ENCODE assay signal across 13 mouse cellular contexts in the genomic region with DNA sequence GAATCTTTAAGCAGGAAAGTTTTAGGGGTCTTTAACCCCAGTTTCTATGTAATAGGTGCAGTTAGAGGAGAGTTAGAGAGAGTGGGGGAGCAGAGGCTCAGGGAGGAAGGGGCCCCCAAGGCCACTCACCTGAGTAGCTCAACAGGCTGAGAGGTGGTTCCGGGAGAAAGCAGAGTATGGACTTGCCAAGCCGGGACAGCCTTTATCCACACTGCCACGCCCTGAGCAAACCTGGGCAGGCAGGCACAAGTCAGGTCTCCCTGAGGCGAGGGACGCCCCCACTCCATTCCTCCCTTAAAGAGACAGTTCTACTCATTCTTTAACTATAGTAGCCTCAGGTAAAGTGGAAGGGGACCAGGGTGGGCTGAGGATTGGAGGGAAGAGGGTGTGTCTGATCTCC. TPM values are rescaled to one million over a fixed set of nuclear protein-coding genes. Genes with fewer than 3 reads are reported as not detected.
DNase-seq lines count a peak whose midpoint lies in the region; ATAC-seq and TF ChIP-seq lines count a peak whose summit lies in the region.
"Had no signal": no experiment of that assay in that cellular context is flagged by ENCODE, and none has a peak within 500 bp of the region (broad histone marks: within the 10 kb centered on the region; RNA-seq: fewer than 3 reads in every experiment).

A gene (minus strand): TSS at position 213 of the 400 bp plus-strand sequence.

- 0 out of 2 replicates have a peak within 1 kb of the TSS, but pooled peaks have one; percentile 8 for H3K9ac ChIP-seq in embryonic facial prominence, embryonic 13.5 days
- no peak within 1 kb of the TSS for H3K9ac ChIP-seq in intestine, postnatal 0 days (ENCODE audit: low read depth, low read length)
- H3K9ac ChIP-seq in stomach, embryonic 15.5 days = no peak within 1 kb of the TSS; the same call in 1 of the 2 replicates
- H3K9ac ChIP-seq: hindbrain, embryonic 15.5 days; liver, embryonic 15.5 days; midbrain, embryonic 15.5 days had no signal

- peaks cover 24% of the 10 kb centered on the region for H3K4me1 ChIP-seq in embryonic facial prominence, embryonic 13.5 days
- H3K4me1 ChIP-seq in intestine, postnatal 0 days (replicated peaks; ENCODE audit: control insufficient read depth, insufficient read depth, low read length) = no peaks in the 10 kb centered on the region; the same call in 1 of the 2 replicates
- H3K4me1 ChIP-seq in stomach, embryonic 15.5 days = peaks cover 16% of the 10 kb centered on the region
- H3K4me1 ChIP-seq: hindbrain, embryonic 15.5 days; liver, embryonic 15.5 days; midbrain, embryonic 15.5 days had no signal

- no peak for DNase-seq in layer of hippocampus, adult 2 months (ENCODE audit: low spot score in 2 of 2)
- DNase-seq in layer of hippocampus, adult 18-20 months (ENCODE audit: low spot score in 2 of 2) = no peak
- no peak for DNase-seq in right cerebral cortex, postnatal 14 days
- DNase-seq in yolk sac, embryonic 10.5 days (ENCODE audit: low spot score) = no peak
- DNase-seq: cerebellum, postnatal 36 days; heart, adult 18-20 months; spleen, adult 18-20 months had no signal

- H3K4me3 ChIP-seq in layer of hippocampus, adult 2 months = no peak within 1 kb of the TSS
- H3K4me3 ChIP-seq in embryonic facial prominence, embryonic 13.5 days = peak within 1 kb of the TSS; percentile 19
- no peak within 1 kb of the TSS for H3K4me3 ChIP-seq in intestine, postnatal 0 days (ENCODE audit: low read depth, low read length)
- H3K4me3 ChIP-seq in stomach, embryonic 15.5 days (replicated peaks) = peak within 1 kb of the TSS; percentile 35
- H3K4me3 ChIP-seq: hindbrain, embryonic 15.5 days; liver, embryonic 15.5 days; midbrain, embryonic 15.5 days had no signal

- no peaks in the 10 kb centered on the region for H3K27me3 ChIP-seq in embryonic facial prominence, embryonic 13.5 days
- no peaks in the 10 kb centered on the region for H3K27me3 ChIP-seq in intestine, postnatal 0 days (replicated peaks; ENCODE audit: control insufficient read depth, insufficient read depth, low read length)
- H3K27me3 ChIP-seq in stomach, embryonic 15.5 days (replicated peaks) = no peaks in the 10 kb centered on the region
- H3K27me3 ChIP-seq: hindbrain, embryonic 15.5 days; liver, embryonic 15.5 days; midbrain, embryonic 15.5 days had no signal

- H3K9me3 ChIP-seq in embryonic facial prominence, embryonic 13.5 days = no peaks in the 10 kb centered on the region
- no peaks in the 10 kb centered on the region for H3K9me3 ChIP-seq in intestine, postnatal 0 days (ENCODE audit: control insufficient read depth)
- no peaks in the 10 kb centered on the region for H3K9me3 ChIP-seq in stomach, embryonic 15.5 days
- H3K9me3 ChIP-seq: hindbrain, embryonic 15.5 days; liver, embryonic 15.5 days; midbrain, embryonic 15.5 days had no signal

- TF ChIP-seq CTCF in layer of hippocampus, adult 2 months (conservative IDR thresholded peaks at IDR 0.05) = no peak
- no peak for TF ChIP-seq CTCF in intestine, postnatal 0 days (IDR thresholded peaks at IDR 0.05; ENCODE audit: low read depth)

- no peaks in the 10 kb centered on the region for H3K36me3 ChIP-seq in embryonic facial prominence, embryonic 13.5 days
- no peaks in the 10 kb centered on the region for H3K36me3 ChIP-seq in intestine, postnatal 0 days (ENCODE audit: control insufficient read depth, insufficient read depth)
- no peaks in the 10 kb centered on the region for H3K36me3 ChIP-seq in stomach, embryonic 15.5 days
- H3K36me3 ChIP-seq: hindbrain, embryonic 15.5 days; liver, embryonic 15.5 days; midbrain, embryonic 15.5 days had no signal

- ATAC-seq in embryonic facial prominence, embryonic 13.5 days (ENCODE audit: insufficient number of reproducible peaks, insufficient read depth, low FRiP score, low TSS enrichment, low read depth) = no peak
- peak; percentile 52 for ATAC-seq in intestine, postnatal 0 days
- peak; percentile 69 for ATAC-seq in stomach, embryonic 15.5 days (ENCODE audit: insufficient read depth, low FRiP score, low read depth)
- ATAC-seq: midbrain, embryonic 15.5 days had no signal

- WGBS in embryonic facial prominence, embryonic 13.5 days = 30% methylated on average over 5 of the region's 5 CpGs
- 23% methylated on average over 5 of the region's 5 CpGs for WGBS in intestine, postnatal 0 days
- WGBS in stomach, embryonic 15.5 days = 48% methylated on average over 5 of the region's 5 CpGs

- H3K4me2 ChIP-seq in embryonic facial prominence, embryonic 13.5 days = peak within 1 kb of the TSS; percentile 27
- H3K4me2 ChIP-seq in intestine, postnatal 0 days (replicated peaks; ENCODE audit: low read depth) = peak within 1 kb of the TSS; percentile 21; the same call in 1 of the 2 replicates
- peak within 1 kb of the TSS; percentile 37 for H3K4me2 ChIP-seq in stomach, embryonic 15.5 days
- H3K4me2 ChIP-seq: hindbrain, embryonic 15.5 days; liver, embryonic 15.5 days; midbrain, embryonic 15.5 days had no signal

- peak within 1 kb of the TSS; percentile 90 for H3K27ac ChIP-seq in layer of hippocampus, adult 2 months
- peak within 1 kb of the TSS; percentile 52 for H3K27ac ChIP-seq in embryonic facial prominence, embryonic 13.5 days
- no peak within 1 kb of the TSS for H3K27ac ChIP-seq in intestine, postnatal 0 days (ENCODE audit: low read depth, low read length)
- peak within 1 kb of the TSS; percentile 67 for H3K27ac ChIP-seq in stomach, embryonic 15.5 days
- H3K27ac ChIP-seq: hindbrain, embryonic 15.5 days; liver, embryonic 15.5 days; midbrain, embryonic 15.5 days had no signal

RNA-seq across cellular contexts. Expression of the gene that starts here (rescaled TPM):
- 1 to 10 TPM in 1 of 2 experiments, not detected in 1; 1.7 TPM for total RNA-seq in layer of hippocampus, adult 2 months (2021)
- under 1 TPM; 0.58 to 0.92 TPM for total RNA-seq in layer of hippocampus, adult 18-20 months (2021)
- 55.9 and 59.6 TPM in 2 replicates for polyA plus RNA-seq in embryonic facial prominence, embryonic 13.5 days (2015; fragmentation: Nextera tagmentation; extraction: Ambion mirVana)
- 40.4 and 48.0 TPM in 2 replicates for polyA plus RNA-seq in intestine, postnatal 0 days (2015; fragmentation: Nextera tagmentation; extraction: Ambion mirVana)
- 364 and 383 TPM in 2 replicates for polyA plus RNA-seq in stomach, embryonic 15.5 days (2015; fragmentation: Nextera tagmentation; extraction: Ambion mirVana)
- polyA plus RNA-seq: midbrain, embryonic 15.5 days had no signal

Comparison
In these comparisons a context has a peak if more than half of its experiments do, and no peak if none do; other contexts are left out.
1. H3K4me3 ChIP-seq: peak in embryonic facial prominence, embryonic 13.5 days (single experiment) and stomach, embryonic 15.5 days (single experiment); none in layer of hippocampus, adult 2 months (single experiment) and intestine, postnatal 0 days (single experiment).
2. Peak in every context shown above with its lines, with median percentiles within 50 percentile points of each other: H3K4me2 ChIP-seq.